Mouse (Mus musculus) embryonic facial prominence, embryonic 10.5 days (tissue): ENCODE results near the gene Tmem60. TPM values are rescaled to one million over a fixed set of nuclear protein-coding genes. Genes with fewer than 3 reads are reported as not detected.

Source experiments
- DNase-seq: peaks from one replicate; pipeline ENCODE4 v3.0.0-alpha.2; 2017; ENCODE audit warnings: low spot score
- H3K27ac ChIP-seq: fragments of 300-500 bp; sonication (generic); replicated peaks from 2 replicates; pipeline ENCODE4 v1.5.1; 2016; ENCODE audit warnings: mild to moderate bottlenecking
- H3K27me3 ChIP-seq: fragments of 300-500 bp; sonication (generic); replicated peaks from 2 replicates; pipeline ENCODE4 v1.6.1; 2016; ENCODE audit warnings: low read depth, mild to moderate bottlenecking; ENCODE audit not compliant: poor library complexity, severe bottlenecking
- H3K36me3 ChIP-seq: fragments of 300-500 bp; sonication (generic); replicated peaks from 2 replicates; pipeline ENCODE4 v1.6.1; 2016; ENCODE audit warnings: mild to moderate bottlenecking, moderate library complexity
- H3K4me1 ChIP-seq: fragments of 300-500 bp; sonication (generic); 2 replicates; pipeline ENCODE4 v1.6.1; 2016
- H3K4me3 ChIP-seq: fragments of 300-500 bp; sonication (generic); 2 replicates; pipeline ENCODE4 v1.5.1; 2016; ENCODE audit warnings: mild to moderate bottlenecking, moderate library complexity
- H3K9me3 ChIP-seq: fragments of 300-500 bp; sonication (generic); 2 replicates; pipeline ENCODE4 v1.6.1; 2016; ENCODE audit warnings: mild to moderate bottlenecking
- WGBS: fragments of 180-500 bp; shearing (Covaris S2); methylation state at CpG from one replicate; pipeline ENCODE4 v1.1.7; 2016; 5-methylcytosine and 5-hydroxymethylcytosine counted together
- polyA plus RNA-seq: library from polyadenylated mRNA; unstranded; fragments of >200 nt; fragmentation: Nextera tagmentation; extraction: Ambion mirVana; gene quantifications from 2 replicates; pipeline ENCODE4 v1.2.1, GENCODE M21; 2016

Gene Tmem60
- polyA plus RNA-seq, 1 experiment from 2014 or later, result 51.2 TPM

DNA sequence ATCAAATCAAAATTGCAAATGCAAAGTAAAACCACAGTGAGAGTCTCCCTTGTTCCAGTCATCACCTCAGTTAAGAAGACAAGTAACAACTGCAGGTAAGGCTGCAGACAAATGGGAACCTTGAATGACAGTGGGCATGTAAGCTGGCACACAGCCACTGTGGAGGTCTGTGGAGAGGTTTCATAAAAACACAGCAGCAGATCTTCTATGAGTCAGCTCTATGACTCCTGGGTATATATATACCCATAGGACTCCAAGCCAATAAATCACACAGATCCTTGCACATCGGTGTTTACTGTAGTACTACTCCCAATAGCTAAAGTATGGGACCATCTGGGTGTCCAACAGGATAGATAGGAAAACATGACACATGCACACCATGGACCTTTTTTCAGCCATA lies 8.8 kb upstream of the Tmem60 start:
- H3K27ac ChIP-seq, result no peak overlapping the region
- WGBS, result 92% methylated on average over 1 of the region's 1 CpGs
- H3K4me3 ChIP-seq, result no peak overlapping the region
- H3K36me3 ChIP-seq, result peaks cover 4% of the 10 kb centered on the region; the same call in 1 of the 2 replicates
- DNase-seq, result no peak
- H3K9me3 ChIP-seq, result no peaks in the 10 kb centered on the region; the same call in 1 of the 2 replicates
- H3K4me1 ChIP-seq, result 0 out of 2 replicates have a peak, but pooled peaks cover 2% of the 10 kb centered on the region
- H3K27me3 ChIP-seq, result no peaks in the 10 kb centered on the region

DNA sequence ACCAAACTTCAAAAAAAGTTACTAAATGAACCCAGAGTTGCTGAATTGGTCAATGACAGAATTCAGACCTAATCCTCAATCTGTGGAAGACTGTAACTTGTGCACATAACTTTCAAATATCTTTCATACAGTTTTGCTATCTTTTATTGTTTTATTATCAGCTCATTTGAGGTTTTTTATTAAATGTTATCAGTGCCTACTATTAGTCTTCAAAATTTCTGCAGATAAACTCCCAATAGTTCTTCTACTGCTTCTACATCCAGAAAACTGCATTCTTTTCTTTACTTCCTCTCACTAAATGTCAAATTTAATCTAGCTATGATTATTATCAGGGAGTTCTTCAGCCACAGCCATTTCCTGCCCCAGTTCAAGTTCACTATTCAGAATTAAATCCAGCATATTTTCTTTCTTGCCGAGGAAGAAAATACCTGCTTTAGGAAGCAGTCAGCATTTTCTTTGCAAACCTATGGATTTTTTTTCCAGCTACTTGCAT lies 5.0 kb upstream of the Tmem60 start:
- H3K27me3 ChIP-seq, result no peaks in the 10 kb centered on the region
- no peak overlapping the region for H3K27ac ChIP-seq
- no peak overlapping the region for H3K4me3 ChIP-seq
- H3K9me3 ChIP-seq, result no peaks in the 10 kb centered on the region
- H3K36me3 ChIP-seq, result no peaks in the 10 kb centered on the region
- peaks cover 6% of the 10 kb centered on the region for H3K4me1 ChIP-seq
- WGBS, result 73% methylated on average over 1 of the region's 1 CpGs
- no peak for DNase-seq

- peak overlapping the region; percentile 89 for H3K4me3 ChIP-seq
- no peaks in the 10 kb centered on the region for H3K27me3 ChIP-seq
- no peaks in the 10 kb centered on the region for H3K9me3 ChIP-seq
- no peak overlapping the region for H3K27ac ChIP-seq
- DNase-seq, result no peak
- WGBS, result 74% methylated on average over 2 of the region's 2 CpGs
- H3K36me3 ChIP-seq, result peaks cover 5% of the 10 kb centered on the region
- H3K4me1 ChIP-seq, result peaks cover 18% of the 10 kb centered on the region
Measured at GRCm38 (mm10) chr5:20880386-20880785, 1.6 kb upstream of the Tmem60 start.

GRCm38 (mm10) chr5:20880797-20881775 lies 905 bp upstream of the Tmem60 start:
- Histone ChIP-seq H3K36me3 (peaks cover 12% of the 10 kb centered on the region), H3K4me1 (peaks cover 18% of the 10 kb centered on the region), H3K27ac (peak overlapping the region; percentile 96), H3K4me3 (peak overlapping the region; percentile 89), H3K27me3 (no peaks in the 10 kb centered on the region), H3K9me3 (no peaks in the 10 kb centered on the region)
- DNase-seq, result peak; percentile 71
- whole genome bisulfite sequencing, result 2% methylated on average over 64 of the region's 64 CpGs

DNA sequence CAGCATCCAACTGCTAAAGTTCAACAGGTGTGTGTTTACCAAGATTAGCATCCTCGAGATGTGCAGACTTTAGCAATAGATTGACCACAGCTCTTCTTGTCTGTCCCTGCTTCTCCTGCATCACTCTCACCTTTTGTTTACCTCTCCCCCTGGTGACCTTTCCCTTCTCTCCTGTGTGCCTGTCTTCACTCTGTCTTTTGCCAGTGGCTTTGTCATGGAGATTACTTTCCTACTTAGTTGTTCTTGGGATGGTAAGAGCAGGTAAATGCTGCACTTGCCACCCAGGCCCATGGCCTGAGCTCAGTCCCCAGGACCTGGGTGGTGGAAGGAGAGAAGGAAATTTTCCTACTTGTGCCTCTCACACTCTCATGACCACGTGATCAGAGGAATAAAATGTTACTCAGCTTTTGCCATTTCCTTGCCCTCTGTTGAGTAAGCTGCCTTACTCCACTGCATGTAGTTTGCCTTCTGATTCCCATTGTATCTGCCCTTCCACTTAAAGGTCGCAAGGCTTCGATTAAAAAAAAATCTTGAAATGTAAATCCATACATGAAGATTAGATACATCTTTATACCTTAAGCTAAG lies 2.1 kb downstream of the Tmem60 start:
- no peak for DNase-seq
- peak overlapping the region; percentile 89; the same call in 1 of the 2 replicates for H3K4me3 ChIP-seq

GRCm38 (mm10) chr5:20897446-20898167 lies 15.6 kb downstream of the Tmem60 start:
- Histone ChIP-seq H3K4me3 (no peak overlapping the region), H3K4me1 (no peaks in the 10 kb centered on the region), H3K36me3 (peaks cover 61% of the 10 kb centered on the region), H3K27me3 (no peaks in the 10 kb centered on the region), H3K27ac (no peak overlapping the region), H3K9me3 (no peaks in the 10 kb centered on the region)
- no peak for DNase-seq
- 92% methylated on average over 2 of the region's 2 CpGs for WGBS

More for the DNA sequence above, 2.1 kb downstream of the Tmem60 start:
- no peak overlapping the region for H3K27ac ChIP-seq
- 75% methylated on average over 4 of the region's 4 CpGs for WGBS
- H3K36me3 ChIP-seq, result peaks cover 28% of the 10 kb centered on the region
- no peaks in the 10 kb centered on the region for H3K9me3 ChIP-seq
- peaks cover 18% of the 10 kb centered on the region for H3K4me1 ChIP-seq
- H3K27me3 ChIP-seq, result no peaks in the 10 kb centered on the region

- no peaks in the 10 kb centered on the region for H3K4me1 ChIP-seq
- no peak overlapping the region for H3K4me3 ChIP-seq
- H3K27ac ChIP-seq, result no peak overlapping the region
- H3K27me3 ChIP-seq, result no peaks in the 10 kb centered on the region
- peaks cover 57% of the 10 kb centered on the region for H3K36me3 ChIP-seq
- no peaks in the 10 kb centered on the region for H3K9me3 ChIP-seq
- 88% methylated on average over 2 of the region's 2 CpGs for WGBS
- no peak for DNase-seq
Measured at GRCm38 (mm10) chr5:20904647-20905046, 22.7 kb downstream of the Tmem60 start.

DNA sequence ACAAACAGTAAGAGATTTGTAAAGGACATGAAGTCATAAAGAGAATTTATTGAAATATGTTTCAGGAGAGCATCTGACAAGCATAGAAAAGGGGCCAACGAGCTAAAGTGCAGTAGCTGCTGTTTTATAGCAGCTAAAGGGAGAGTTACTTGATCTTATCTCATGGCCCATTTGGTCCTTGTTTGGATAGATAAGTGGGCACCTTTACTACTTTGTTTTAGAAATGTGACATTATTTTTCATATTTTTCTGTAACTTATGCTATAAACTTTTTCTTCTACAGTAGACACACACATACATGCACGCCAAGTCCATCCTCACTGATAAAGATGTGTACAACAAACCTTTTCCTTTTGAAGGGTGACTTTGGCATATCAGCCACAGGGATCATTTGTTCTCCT lies 23.4 kb downstream of the Tmem60 start:
- H3K9me3 ChIP-seq, result no peaks in the 10 kb centered on the region
- no peak for DNase-seq
- H3K27ac ChIP-seq, result no peak overlapping the region
- H3K27me3 ChIP-seq, result no peaks in the 10 kb centered on the region
- 92% methylated on average over 2 of the region's 2 CpGs for WGBS
- no peak overlapping the region for H3K4me3 ChIP-seq
- H3K36me3 ChIP-seq, result peaks cover 52% of the 10 kb centered on the region
- H3K4me1 ChIP-seq, result no peaks in the 10 kb centered on the region

DNA sequence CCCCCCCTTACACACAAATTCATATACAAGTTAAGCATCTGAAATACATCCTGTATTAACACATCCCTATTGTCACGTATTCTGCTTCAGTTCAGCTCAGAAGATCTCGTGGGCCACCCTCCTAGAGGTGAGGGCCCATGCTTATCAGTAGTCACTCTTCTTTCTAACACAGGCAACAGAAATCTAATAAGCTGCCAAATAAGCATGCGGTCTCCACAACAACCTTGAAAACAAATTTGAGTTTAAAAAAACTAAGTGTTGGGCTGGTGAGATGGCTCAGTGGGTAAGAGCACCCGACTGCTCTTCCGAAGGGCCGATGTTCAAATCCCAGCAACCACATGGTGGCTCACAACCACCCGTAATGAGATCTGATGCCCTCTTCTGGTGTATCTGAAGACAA lies 24.2 kb downstream of the Tmem60 start:
- Histone ChIP-seq H3K4me1 (no peaks in the 10 kb centered on the region), H3K4me3 (no peak overlapping the region), H3K9me3 (no peaks in the 10 kb centered on the region), H3K27ac (no peak overlapping the region), H3K27me3 (no peaks in the 10 kb centered on the region), H3K36me3 (peaks cover 44% of the 10 kb centered on the region)
- WGBS, result 93% methylated on average over 7 of the region's 7 CpGs
- DNase-seq, result no peak

GRCm38 (mm10) chr5:20911741-20912140 lies 29.8 kb downstream of the Tmem60 start:
- peaks cover 19% of the 10 kb centered on the region; the same call in 1 of the 2 replicates for H3K36me3 ChIP-seq
- no peak for DNase-seq
- no peaks in the 10 kb centered on the region for H3K27me3 ChIP-seq
- no peak overlapping the region for H3K27ac ChIP-seq
- H3K4me1 ChIP-seq, result no peaks in the 10 kb centered on the region
- no peaks in the 10 kb centered on the region for H3K9me3 ChIP-seq
- WGBS, result 91% methylated on average over 2 of the region's 2 CpGs
- H3K4me3 ChIP-seq, result no peak overlapping the region

GRCm38 (mm10) chr5:20913372-20914275 lies 31.6 kb downstream of the Tmem60 start:
- Histone ChIP-seq H3K9me3 (no peaks in the 10 kb centered on the region), H3K27me3 (no peaks in the 10 kb centered on the region), H3K27ac (no peak overlapping the region), H3K36me3 (peaks cover 7% of the 10 kb centered on the region), H3K4me3 (no peak overlapping the region), H3K4me1 (no peaks in the 10 kb centered on the region)
- 83% methylated on average over 11 of the region's 11 CpGs for WGBS
- DNase-seq, result peak; percentile 58
